Mouse (Mus musculus) limb, embryonic 14.5 days (tissue): ENCODE measurements around the gene Wwp2. TPM values are rescaled to one million over a fixed set of nuclear protein-coding genes. Genes with fewer than 3 reads are reported as not detected.
A peak's percentile ranks its signal among the peaks of the same experiment; 100 is the strongest.

ENCODE experiments used
- ATAC-seq: fragments of 200-750 bp; cut with Nextera tagmentation; 2 replicates; pipeline ENCODE4 v1.8.0; 2017; ENCODE audit warnings: low read depth, moderate number of reproducible peaks, moderate TSS enrichment; ENCODE audit not compliant: low FRiP score
- DNase-seq: peaks from one replicate; pipeline ENCODE4 v3.0.0-alpha.2; 2015; ENCODE audit warnings: low spot score
- H3K27ac ChIP-seq: fragments of 300-500 bp; sonication (generic); replicated peaks from 2 replicates; pipeline ENCODE4 v1.5.1; 2014; ENCODE audit warnings: low read depth, mild to moderate bottlenecking, low read length, moderate library complexity, mixed read lengths
- H3K27me3 ChIP-seq: fragments of 300-500 bp; sonication (generic); 2 replicates; pipeline ENCODE4 v1.6.1; 2014; ENCODE audit warnings: low read length, mixed read lengths; ENCODE audit not compliant: control insufficient read depth, insufficient read depth
- H3K36me3 ChIP-seq: fragments of 300-500 bp; sonication (generic); 2 replicates; pipeline ENCODE4 v1.6.1; 2014; ENCODE audit warnings: mild to moderate bottlenecking, low read length, moderate library complexity, mixed read lengths; ENCODE audit not compliant: control insufficient read depth, insufficient read depth
- H3K4me1 ChIP-seq: fragments of 300-500 bp; sonication (generic); 2 replicates; pipeline ENCODE4 v1.6.1; 2014; ENCODE audit warnings: antibody characterized with exemption, low read length, mixed read lengths; ENCODE audit not compliant: control insufficient read depth, insufficient read depth
- H3K4me2 ChIP-seq: fragments of 300-500 bp; sonication (generic); replicated peaks from 2 replicates; pipeline ENCODE4 v1.6.1; 2014; ENCODE audit warnings: low read depth, mild to moderate bottlenecking, low read length, moderate library complexity; ENCODE audit not compliant: severe bottlenecking
- H3K4me3 ChIP-seq: fragments of 300-500 bp; sonication (generic); replicated peaks from 2 replicates; pipeline ENCODE4 v1.5.1; 2014; ENCODE audit warnings: low read length
- H3K9ac ChIP-seq: fragments of 300-500 bp; sonication (generic); 2 replicates; pipeline ENCODE4 v1.6.1; 2014; ENCODE audit warnings: mild to moderate bottlenecking, low read depth, low read length, moderate library complexity; ENCODE audit not compliant: severe bottlenecking
- H3K9me3 ChIP-seq: fragments of 300-500 bp; sonication (generic); 2 replicates; pipeline ENCODE4 v1.6.1; 2016; ENCODE audit warnings: low read length; ENCODE audit not compliant: control insufficient read depth
- POLR2A ChIP-seq: fragments of 200-500 bp; IDR thresholded peaks from 2 replicates; pipeline ENCODE4 v1.8.0; 2012; ENCODE audit warnings: inconsistent platforms, mild to moderate bottlenecking, moderate library complexity, borderline replicate concordance; ENCODE audit not compliant: insufficient read depth, insufficient read length; ENCODE audit errors: extremely low read depth
- WGBS: fragments of 180-500 bp; shearing (Covaris S2); extraction: QIAGEN DNeasy Blood & Tissue Kit; methylation state at CpG from one replicate; pipeline ENCODE4 v1.1.7; 2014; 5-methylcytosine and 5-hydroxymethylcytosine counted together
- polyA plus RNA-seq, 2 experiments: library from polyadenylated mRNA; depleted of rRNA in 1 of 2; stranded (reverse) in 1 of 2; unstranded in 1 of 2; fragments of >200 nt; fragmentation: Nextera tagmentation in 1 of 2; extraction: Ambion mirVana in 1 of 2; gene quantifications; 2 replicates each; pipeline versions ENCODE4 v1.2.1 to v1.2.3; 2012 to 2014

Gene Wwp2
- polyA plus RNA-seq, 2 experiments = 153 to 315 TPM

DNA sequence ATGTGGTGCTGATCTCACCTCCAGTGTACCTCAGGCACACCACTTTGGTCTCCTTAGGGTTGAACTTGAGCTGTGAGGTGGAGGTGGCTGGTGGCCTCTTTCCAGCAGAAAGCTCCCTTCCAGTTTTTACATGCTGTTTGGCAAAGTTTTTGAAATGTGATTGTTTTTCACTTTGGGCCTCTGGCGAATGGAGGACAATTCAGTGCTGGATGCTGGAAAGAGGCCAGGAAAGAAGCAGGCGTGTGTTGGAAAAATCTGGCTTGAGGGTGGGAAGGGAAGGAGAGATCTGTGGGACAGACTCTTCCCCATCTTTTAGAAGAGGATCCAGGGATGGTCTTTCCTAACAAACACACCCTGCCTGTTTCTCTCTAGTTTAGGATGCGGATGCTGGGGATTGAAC lies 8.5 kb downstream of the Wwp2 start:
- no peak overlapping the region; the same call in 1 of the 2 replicates for H3K27ac ChIP-seq
- no peak for TF ChIP-seq POLR2A
- H3K36me3 ChIP-seq = no peaks in the 10 kb centered on the region
- H3K9ac ChIP-seq = 0 out of 2 replicates have a peak overlapping the region, but pooled peaks have one; percentile 5
- ATAC-seq (no peak), DNase-seq (peak; percentile 41)
- H3K27me3 ChIP-seq = no peaks in the 10 kb centered on the region
- no peak overlapping the region for H3K4me3 ChIP-seq
- H3K9me3 ChIP-seq = no peaks in the 10 kb centered on the region
- H3K4me2 ChIP-seq = no peak overlapping the region
- 67% methylated on average over 3 of the region's 3 CpGs for WGBS
- H3K4me1 ChIP-seq = peaks cover 19% of the 10 kb centered on the region

DNA sequence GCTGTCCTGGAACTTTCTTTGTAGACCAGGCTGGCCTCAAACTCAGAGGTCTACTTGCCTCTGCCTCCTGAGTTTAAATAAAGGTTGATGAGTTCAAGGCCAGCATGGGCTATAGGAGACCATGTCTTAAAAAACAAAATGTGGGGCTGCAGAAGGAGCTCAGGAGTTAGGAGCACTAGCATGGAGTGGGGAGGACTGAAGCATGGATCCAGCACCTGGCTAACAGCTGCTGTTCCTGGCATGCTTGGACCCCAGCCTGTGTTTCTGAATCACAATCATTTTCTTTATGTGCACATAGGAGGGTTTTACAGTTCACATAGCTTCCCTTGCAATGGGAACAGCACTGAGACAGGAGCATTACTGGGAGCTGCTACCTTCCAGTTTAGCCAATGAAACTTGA lies 11.5 kb downstream of the Wwp2 start:
- Histone ChIP-seq H3K4me3 (no peak overlapping the region), H3K4me2 (no peak overlapping the region), H3K27me3 (no peaks in the 10 kb centered on the region), H3K36me3 (no peaks in the 10 kb centered on the region), H3K9me3 (no peaks in the 10 kb centered on the region), H3K4me1 (peaks cover 19% of the 10 kb centered on the region), H3K9ac (no peak overlapping the region), H3K27ac (no peak overlapping the region)
- ATAC-seq = no peak
- no peak for TF ChIP-seq POLR2A
- no peak for DNase-seq

DNA sequence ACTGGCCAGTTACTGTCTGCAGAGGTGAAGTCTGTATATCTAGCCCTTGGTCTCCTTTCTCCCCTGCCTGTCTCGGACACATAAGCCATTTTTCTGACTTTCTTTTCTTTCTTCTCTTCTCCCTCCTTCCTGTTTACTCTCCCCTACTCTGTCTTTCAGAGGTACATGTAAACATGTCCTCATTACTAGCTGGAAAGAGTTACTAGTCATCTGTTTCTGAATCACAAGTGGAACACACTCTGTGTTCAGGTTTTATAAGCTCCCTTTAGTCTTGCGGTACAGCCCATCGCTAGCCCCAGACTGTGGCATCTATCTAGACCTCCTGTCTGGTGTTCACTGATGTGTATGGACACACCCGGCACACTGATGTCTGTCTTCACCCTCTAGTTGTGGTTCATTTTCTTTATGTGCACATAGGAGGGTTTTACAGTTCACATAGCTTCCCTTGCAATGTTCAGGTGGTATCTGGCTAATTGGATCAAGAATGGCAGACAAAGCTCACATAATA lies 12.3 kb downstream of the Wwp2 start:
- H3K4me1 ChIP-seq = peaks cover 19% of the 10 kb centered on the region
- no peaks in the 10 kb centered on the region for H3K27me3 ChIP-seq
- H3K9me3 ChIP-seq = no peaks in the 10 kb centered on the region
- DNase-seq (no peak), ATAC-seq (no peak)
- no peak overlapping the region for H3K4me2 ChIP-seq
- H3K4me3 ChIP-seq = no peak overlapping the region
- H3K9ac ChIP-seq = no peak overlapping the region
- H3K27ac ChIP-seq = no peak overlapping the region
- peaks cover 6% of the 10 kb centered on the region for H3K36me3 ChIP-seq
- TF ChIP-seq POLR2A = no peak
- 71% methylated on average over 4 of the region's 4 CpGs for WGBS

DNA sequence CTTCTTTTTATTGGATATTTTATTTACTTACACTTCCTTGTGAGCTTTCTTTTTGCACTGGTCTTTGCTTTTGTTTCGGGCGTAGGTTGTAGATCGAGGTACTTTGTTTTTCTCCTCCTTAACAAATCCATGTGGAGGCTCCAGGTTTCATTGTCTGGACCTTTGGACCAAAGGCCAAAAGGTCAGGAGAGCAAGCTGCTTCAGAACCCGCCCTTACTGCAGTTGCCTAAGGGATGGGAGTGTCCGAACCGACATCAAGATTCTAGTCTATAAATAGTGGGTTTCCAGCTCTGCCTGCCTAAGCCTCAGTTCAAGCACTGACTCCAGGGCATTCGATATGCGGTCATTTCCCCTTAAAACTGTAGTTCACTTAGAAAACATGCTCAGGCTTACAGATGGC lies 13.0 kb downstream of the Wwp2 start:
- Histone ChIP-seq H3K9me3 (no peaks in the 10 kb centered on the region), H3K4me1 (peaks cover 19% of the 10 kb centered on the region), H3K36me3 (peaks cover 11% of the 10 kb centered on the region), H3K27ac (no peak overlapping the region), H3K4me3 (no peak overlapping the region), H3K27me3 (no peaks in the 10 kb centered on the region), H3K4me2 (no peak overlapping the region), H3K9ac (no peak overlapping the region)
- TF ChIP-seq POLR2A = no peak
- DNase-seq (no peak), ATAC-seq (no peak)
- 50% methylated on average over 8 of the region's 8 CpGs for WGBS

DNA sequence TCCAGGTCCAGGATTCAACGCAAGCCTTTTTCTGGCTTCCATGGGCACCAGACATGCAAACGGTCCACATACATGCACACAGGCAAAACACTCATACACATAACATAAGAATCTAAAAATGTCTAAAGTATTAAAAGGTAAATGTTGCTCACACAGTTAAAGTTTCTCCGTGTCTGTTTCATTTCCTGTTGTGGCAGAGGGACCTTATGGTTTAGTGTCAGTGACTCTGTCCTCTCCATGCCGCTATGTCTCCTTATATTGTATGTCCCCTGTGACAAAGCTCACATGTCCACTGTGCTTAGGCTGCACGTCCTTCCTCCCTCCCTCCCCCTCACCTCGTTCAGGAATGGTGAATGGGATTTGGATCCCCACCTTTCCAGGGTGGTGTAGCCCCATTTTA lies 13.5 kb downstream of the Wwp2 start:
- Histone ChIP-seq H3K27ac (no peak overlapping the region), H3K4me3 (no peak overlapping the region), H3K36me3 (peaks cover 11% of the 10 kb centered on the region), H3K9me3 (no peaks in the 10 kb centered on the region), H3K9ac (no peak overlapping the region), H3K4me2 (no peak overlapping the region), H3K4me1 (peaks cover 16% of the 10 kb centered on the region), H3K27me3 (no peaks in the 10 kb centered on the region)
- 79% methylated on average over 6 of the region's 6 CpGs for WGBS
- no peak for ATAC-seq
- DNase-seq = no peak
- TF ChIP-seq POLR2A = no peak

- TF ChIP-seq POLR2A = no peak
- peaks cover 19% of the 10 kb centered on the region for H3K4me1 ChIP-seq
- H3K4me3 ChIP-seq = no peak overlapping the region
- DNase-seq = no peak
- H3K9ac ChIP-seq = no peak overlapping the region
- WGBS = 86% methylated on average over 13 of the region's 13 CpGs
- no peaks in the 10 kb centered on the region for H3K9me3 ChIP-seq
- H3K4me2 ChIP-seq = no peak overlapping the region
- no peak overlapping the region for H3K27ac ChIP-seq
- ATAC-seq = no peak
- H3K36me3 ChIP-seq = peaks cover 11% of the 10 kb centered on the region
- no peaks in the 10 kb centered on the region for H3K27me3 ChIP-seq
Measured at GRCm38 (mm10) chr8:107451414-107452066, 15.4 kb downstream of the Wwp2 start.
